Mouse (Mus musculus): ENCODE data around the gene Engase.

The Engase gene

GRCm38 (mm10) chr11:118486881-118487772 lies 10.5 kb downstream of the Engase start:
- no peak for DNase-seq (ENCODE audit: low read depth in 1 of 2, low spot score in 2 of 2)

- no peak for DNase-seq (ENCODE audit: low read depth in 1 of 2, low spot score in 2 of 2)
Measured at GRCm38 (mm10) chr11:118488191-118488906, 11.7 kb downstream of the Engase start.

GRCm38 (mm10) chr11:118488907-118489270 lies 12.3 kb downstream of the Engase start:
- DNase-seq (ENCODE audit: low read depth in 1 of 2, low spot score in 2 of 2), result no peak

- DNase-seq (ENCODE audit: low read depth in 1 of 2, low spot score in 2 of 2), result peak in 1 of 2 experiments; percentile 49
Measured at GRCm38 (mm10) chr11:118490566-118491218, 14.1 kb downstream of the Engase start.

- DNase-seq (ENCODE audit: low read depth in 1 of 2, low spot score in 2 of 2), result no peak
Measured at GRCm38 (mm10) chr11:118491230-118491629, 14.6 kb downstream of the Engase start.

GRCm38 (mm10) chr11:118493458-118493857 lies 16.8 kb downstream of the Engase start:
- no peak for DNase-seq (ENCODE audit: low read depth in 1 of 2, low spot score in 2 of 2)

GRCm38 (mm10) chr11:118494001-118494737 lies 17.5 kb downstream of the Engase start:
- no peak for DNase-seq (ENCODE audit: low read depth in 1 of 2, low spot score in 2 of 2)

GRCm38 (mm10) chr11:118495065-118495464 lies 18.4 kb downstream of the Engase start:
- no peak for DNase-seq (ENCODE audit: low read depth in 1 of 2, low spot score in 2 of 2)

- no peak for DNase-seq (ENCODE audit: low read depth in 1 of 2, low spot score in 2 of 2)
Measured at GRCm38 (mm10) chr11:118496066-118496689, 19.5 kb downstream of the Engase start.

- DNase-seq (ENCODE audit: low read depth in 1 of 2, low spot score in 2 of 2), result no peak
Measured at GRCm38 (mm10) chr11:118502990-118503389, 26.4 kb downstream of the Engase start.

- DNase-seq (ENCODE audit: low read depth in 1 of 2, low spot score in 2 of 2), result no peak
Measured at GRCm38 (mm10) chr11:118503418-118504179, 27.0 kb downstream of the Engase start.

GRCm38 (mm10) chr11:118504180-118504454 lies 27.5 kb downstream of the Engase start:
- DNase-seq (ENCODE audit: low read depth in 1 of 2, low spot score in 2 of 2), result no peak

GRCm38 (mm10) chr11:118507095-118507494 lies 30.5 kb downstream of the Engase start:
- no peak for DNase-seq (ENCODE audit: low read depth in 1 of 2, low spot score in 2 of 2)

GRCm38 (mm10) chr11:118507904-118508303 lies 31.3 kb downstream of the Engase start:
- peak in 1 of 2 experiments; percentile 31 for DNase-seq (ENCODE audit: low read depth in 1 of 2, low spot score in 2 of 2)

- no peak for DNase-seq (ENCODE audit: low read depth in 1 of 2, low spot score in 2 of 2)
Measured at GRCm38 (mm10) chr11:118508341-118508740, 31.7 kb downstream of the Engase start.

GRCm38 (mm10) chr11:118511851-118512250 lies 35.2 kb downstream of the Engase start:
- DNase-seq (ENCODE audit: low read depth in 1 of 2, low spot score in 2 of 2), result no peak

- DNase-seq (ENCODE audit: low read depth in 1 of 2, low spot score in 2 of 2), result no peak
Measured at GRCm38 (mm10) chr11:118512257-118512910, 35.8 kb downstream of the Engase start.

- DNase-seq (ENCODE audit: low read depth in 1 of 2, low spot score in 2 of 2), result no peak
Measured at GRCm38 (mm10) chr11:118517924-118518323, 41.3 kb downstream of the Engase start.

- DNase-seq (ENCODE audit: low read depth in 1 of 2, low spot score in 2 of 2), result no peak
Measured at GRCm38 (mm10) chr11:118518743-118519142, 42.1 kb downstream of the Engase start.

- DNase-seq (ENCODE audit: low read depth in 1 of 2, low spot score in 2 of 2), result no peak
Measured at GRCm38 (mm10) chr11:118520251-118520650, 43.6 kb downstream of the Engase start.

All from monocyte, adult 2 months (primary cell).